Mouse (Mus musculus) embryonic facial prominence, embryonic 15.5 days (tissue): ENCODE data around the gene Maml3. TPM values are rescaled to one million over a fixed set of nuclear protein-coding genes. Genes with fewer than 3 reads are reported as not detected.

Source experiments
- ATAC-seq: fragments of 200-750 bp; cut with Nextera tagmentation; 2 replicates; pipeline ENCODE4 v1.8.0; 2017; ENCODE audit warnings: low read depth, moderate TSS enrichment; ENCODE audit not compliant: insufficient number of reproducible peaks, low FRiP score, low TSS enrichment
- H3K27ac ChIP-seq: fragments of 300-500 bp; sonication (generic); replicated peaks from 2 replicates; pipeline ENCODE4 v1.5.1; 2015; ENCODE audit warnings: mild to moderate bottlenecking, inconsistent platforms
- H3K27me3 ChIP-seq: fragments of 300-500 bp; sonication (generic); 2 replicates; pipeline ENCODE4 v1.6.1; 2015; ENCODE audit warnings: inconsistent platforms
- H3K36me3 ChIP-seq: fragments of 300-500 bp; sonication (generic); 2 replicates; pipeline ENCODE4 v1.6.1; 2015; ENCODE audit warnings: mild to moderate bottlenecking, inconsistent platforms
- H3K4me1 ChIP-seq: fragments of 300-500 bp; sonication (generic); 2 replicates; pipeline ENCODE4 v1.6.1; 2015; ENCODE audit warnings: inconsistent platforms
- H3K4me2 ChIP-seq: fragments of 300-500 bp; sonication (generic); replicated peaks from 2 replicates; pipeline ENCODE4 v1.6.1; 2015; ENCODE audit warnings: mild to moderate bottlenecking, inconsistent platforms
- H3K4me3 ChIP-seq: fragments of 300-500 bp; sonication (generic); replicated peaks from 2 replicates; pipeline ENCODE4 v1.5.1; 2015; ENCODE audit warnings: mild to moderate bottlenecking, inconsistent platforms
- H3K9ac ChIP-seq: fragments of 300-500 bp; sonication (generic); 2 replicates; pipeline ENCODE4 v1.6.1; 2015; ENCODE audit warnings: inconsistent platforms
- H3K9me3 ChIP-seq: fragments of 300-500 bp; sonication (generic); replicated peaks from 2 replicates; pipeline ENCODE4 v1.6.1; 2016; ENCODE audit warnings: inconsistent platforms
- WGBS: fragments of 180-500 bp; shearing (Covaris S2); methylation state at CpG from one replicate; pipeline ENCODE4 v1.1.7; 2015; 5-methylcytosine and 5-hydroxymethylcytosine counted together
- polyA plus RNA-seq: library from polyadenylated mRNA; unstranded; fragments of >200 nt; fragmentation: Nextera tagmentation; extraction: Ambion mirVana; gene quantifications from 2 replicates; pipeline ENCODE4 v1.2.1, GENCODE M21; 2015

Gene Maml3
- polyA plus RNA-seq, 1 experiment from 2014 or later: 6.5 TPM

GRCm38 (mm10) chr3:51842140-51842539 is 262.7 kb downstream of the Maml3 start:
- ATAC-seq: 0 out of 2 replicates have a peak, but pooled peaks have one; percentile 63
- WGBS: 63% methylated on average over 12 of the region's 12 CpGs

DNA sequence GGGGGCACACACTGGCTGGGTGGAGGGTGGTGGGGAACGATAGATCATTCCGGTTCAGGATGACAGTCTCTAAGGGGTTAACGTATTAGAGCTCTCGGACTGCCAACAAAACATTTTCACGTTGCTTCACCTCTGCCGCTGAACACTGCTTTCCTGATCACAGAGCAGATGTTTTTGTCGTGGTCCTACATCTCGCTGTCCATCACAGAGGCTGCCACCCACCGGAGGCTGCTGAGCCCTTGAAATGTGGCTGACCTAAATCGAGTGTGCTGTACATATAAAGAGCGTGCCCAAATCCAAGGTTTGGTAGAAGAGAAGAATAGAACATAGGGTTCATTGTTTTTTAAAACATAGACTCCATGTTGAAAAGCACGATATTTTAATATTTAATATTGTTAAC is 263.3 kb downstream of the Maml3 start:
- Histone ChIP-seq H3K4me3 (no peak overlapping the region), H3K9ac (no peak overlapping the region), H3K36me3 (no peaks in the 10 kb centered on the region), H3K9me3 (no peaks in the 10 kb centered on the region), H3K4me1 (peaks cover 8% of the 10 kb centered on the region; the same call in 1 of the 2 replicates), H3K27ac (no peak overlapping the region), H3K4me2 (no peak overlapping the region), H3K27me3 (no peaks in the 10 kb centered on the region)
- WGBS: 55% methylated on average over 12 of the region's 12 CpGs
- ATAC-seq: no peak

More at GRCm38 (mm10) chr3:51842140-51842539, 262.7 kb downstream of the Maml3 start:
- Histone ChIP-seq H3K27ac (no peak overlapping the region), H3K27me3 (no peaks in the 10 kb centered on the region), H3K4me3 (no peak overlapping the region), H3K4me1 (peaks cover 8% of the 10 kb centered on the region; the same call in 1 of the 2 replicates), H3K9me3 (no peaks in the 10 kb centered on the region), H3K36me3 (no peaks in the 10 kb centered on the region), H3K4me2 (no peak overlapping the region), H3K9ac (no peak overlapping the region)

GRCm38 (mm10) chr3:51841177-51841576 is 263.7 kb downstream of the Maml3 start:
- H3K9ac ChIP-seq: no peak overlapping the region

DNA sequence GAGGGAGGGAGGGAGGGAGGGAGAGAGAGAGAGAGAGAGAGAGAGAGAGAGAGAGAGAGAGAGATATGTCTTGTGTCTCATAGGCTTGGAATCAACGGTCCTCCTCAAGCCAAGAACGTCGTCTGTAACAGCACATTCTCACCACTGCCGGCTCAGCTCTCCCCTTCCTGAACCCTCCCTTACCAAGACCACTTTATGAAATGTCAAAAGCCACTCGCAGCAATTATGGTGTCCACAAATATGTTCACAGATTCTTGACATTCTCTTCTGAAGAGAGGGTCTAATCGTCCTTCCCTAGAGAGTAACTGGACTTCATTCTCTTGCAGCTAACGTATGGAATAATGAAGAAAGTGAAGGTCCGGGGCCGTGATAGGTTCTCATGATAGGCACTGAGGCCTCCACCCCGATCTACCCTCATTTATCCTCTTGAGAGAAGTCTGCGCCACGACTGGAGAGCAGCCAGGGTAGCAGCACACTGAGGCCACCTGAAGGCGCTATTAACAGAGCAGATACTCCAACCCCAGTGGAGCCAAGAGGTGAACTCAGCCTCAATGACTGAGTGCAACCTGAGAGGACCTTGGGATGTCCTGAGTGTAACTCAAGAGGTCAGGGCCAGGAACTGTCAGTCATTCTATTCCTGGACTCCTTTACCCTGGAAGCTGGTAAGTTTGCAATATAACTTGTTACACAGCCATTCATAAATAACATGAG is 264.6 kb downstream of the Maml3 start:
- H3K27me3 ChIP-seq: no peaks in the 10 kb centered on the region

More at GRCm38 (mm10) chr3:51841177-51841576, 263.7 kb downstream of the Maml3 start:
- no peak overlapping the region for H3K27ac ChIP-seq
- H3K4me3 ChIP-seq: no peak overlapping the region
- no peaks in the 10 kb centered on the region for H3K36me3 ChIP-seq
- H3K27me3 ChIP-seq: no peaks in the 10 kb centered on the region
- H3K4me2 ChIP-seq: no peak overlapping the region
- peaks cover 8% of the 10 kb centered on the region; the same call in 1 of the 2 replicates for H3K4me1 ChIP-seq
- WGBS: 81% methylated on average over 6 of the region's 6 CpGs
- no peaks in the 10 kb centered on the region for H3K9me3 ChIP-seq
- ATAC-seq: 0 out of 2 replicates have a peak, but pooled peaks have one; percentile 29

GRCm38 (mm10) chr3:51839353-51839715 is 265.5 kb downstream of the Maml3 start:
- Histone ChIP-seq H3K4me1 (peaks cover 8% of the 10 kb centered on the region; the same call in 1 of the 2 replicates), H3K9ac (no peak overlapping the region), H3K36me3 (no peaks in the 10 kb centered on the region), H3K9me3 (no peaks in the 10 kb centered on the region), H3K4me3 (no peak overlapping the region), H3K27me3 (no peaks in the 10 kb centered on the region), H3K27ac (no peak overlapping the region), H3K4me2 (no peak overlapping the region)
- no peak for ATAC-seq
- WGBS: 62% methylated on average over 5 of the region's 5 CpGs

More for the DNA sequence above, 264.6 kb downstream of the Maml3 start:
- WGBS: 83% methylated on average over 13 of the region's 13 CpGs
- Histone ChIP-seq H3K27ac (no peak overlapping the region), H3K4me1 (peaks cover 8% of the 10 kb centered on the region; the same call in 1 of the 2 replicates), H3K9me3 (no peaks in the 10 kb centered on the region), H3K36me3 (no peaks in the 10 kb centered on the region), H3K9ac (no peak overlapping the region), H3K4me2 (no peak overlapping the region), H3K4me3 (no peak overlapping the region)
- no peak for ATAC-seq

DNA sequence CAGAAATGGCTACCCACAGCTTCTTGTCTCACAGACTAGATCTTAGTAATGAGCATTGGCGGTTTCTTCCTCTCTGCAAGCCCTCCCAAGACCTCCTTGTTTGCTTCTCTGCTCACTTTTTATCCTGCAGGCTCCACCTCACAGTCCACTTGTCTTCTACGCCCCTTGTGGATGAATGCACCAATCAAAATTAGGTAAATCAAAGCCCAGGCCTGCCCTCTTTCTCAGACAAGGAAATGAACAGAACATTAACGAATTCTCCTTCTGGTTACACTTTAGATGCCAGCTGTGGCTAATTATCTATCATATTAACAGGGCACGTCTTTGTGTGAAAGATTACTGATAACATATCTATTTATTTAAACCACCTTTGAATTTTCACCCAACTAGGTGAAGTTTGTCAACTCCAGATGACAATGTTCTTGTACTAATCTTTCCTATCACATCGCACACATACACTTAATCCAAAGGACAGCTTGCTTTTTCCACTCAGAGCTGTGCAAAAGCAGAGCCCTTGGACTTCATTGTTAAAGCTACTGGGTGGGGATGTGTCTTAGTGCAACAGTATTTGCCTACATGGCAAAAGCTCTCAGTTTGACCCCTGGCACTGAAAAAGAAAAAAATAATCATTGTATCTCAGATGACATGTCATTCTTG is 266.1 kb downstream of the Maml3 start:
- no peak overlapping the region for H3K4me2 ChIP-seq
- no peaks in the 10 kb centered on the region for H3K27me3 ChIP-seq
- H3K27ac ChIP-seq: no peak overlapping the region
- no peak for ATAC-seq
- H3K4me1 ChIP-seq: peaks cover 8% of the 10 kb centered on the region; the same call in 1 of the 2 replicates
- no peak overlapping the region for H3K9ac ChIP-seq
- H3K4me3 ChIP-seq: no peak overlapping the region
- no peaks in the 10 kb centered on the region for H3K9me3 ChIP-seq
- H3K36me3 ChIP-seq: no peaks in the 10 kb centered on the region
- 64% methylated on average over 5 of the region's 5 CpGs for WGBS

GRCm38 (mm10) chr3:51832985-51833384 is 271.9 kb downstream of the Maml3 start:
- H3K4me3 ChIP-seq: no peak overlapping the region
- WGBS: 62% methylated on average over 15 of the region's 15 CpGs
- no peaks in the 10 kb centered on the region for H3K36me3 ChIP-seq
- no peak overlapping the region for H3K27ac ChIP-seq
- H3K4me2 ChIP-seq: no peak overlapping the region
- no peak for ATAC-seq
- no peak overlapping the region for H3K9ac ChIP-seq
- H3K27me3 ChIP-seq: no peaks in the 10 kb centered on the region
- H3K9me3 ChIP-seq: no peaks in the 10 kb centered on the region
- H3K4me1 ChIP-seq: no peaks in the 10 kb centered on the region

DNA sequence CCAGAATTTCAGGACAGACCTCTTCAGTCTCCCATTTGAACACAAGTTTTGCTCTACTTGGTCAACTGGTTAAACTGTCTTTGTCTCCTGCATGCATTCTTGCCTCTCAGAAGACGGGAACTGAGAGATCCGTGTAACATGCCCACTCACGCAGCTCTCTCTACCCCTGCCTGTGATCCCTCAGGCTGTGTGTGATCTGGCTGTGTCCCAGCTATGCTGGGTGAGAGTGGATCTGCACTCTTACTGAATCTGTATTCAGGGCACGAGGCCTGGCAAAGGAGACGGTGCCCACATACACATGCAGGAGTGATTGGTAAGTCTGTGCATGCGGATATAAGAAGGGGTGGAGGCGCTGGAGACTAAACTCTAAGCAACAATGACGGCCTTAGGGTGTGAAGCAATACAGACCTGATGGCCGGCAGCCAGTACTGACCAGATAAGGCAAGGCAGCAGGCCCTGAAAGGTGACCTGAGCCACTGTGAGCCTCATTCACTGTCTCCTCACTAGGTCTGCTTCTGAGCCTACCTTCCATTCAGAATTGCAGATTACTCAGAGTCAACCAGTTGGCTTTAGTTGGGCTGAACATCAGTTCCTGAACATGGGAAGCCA is 274.0 kb downstream of the Maml3 start:
- Histone ChIP-seq H3K4me3 (no peak overlapping the region), H3K9me3 (no peaks in the 10 kb centered on the region), H3K4me1 (no peaks in the 10 kb centered on the region), H3K27me3 (no peaks in the 10 kb centered on the region), H3K4me2 (no peak overlapping the region), H3K9ac (no peak overlapping the region), H3K27ac (no peak overlapping the region), H3K36me3 (no peaks in the 10 kb centered on the region)
- ATAC-seq: no peak
- WGBS: 75% methylated on average over 9 of the region's 9 CpGs

DNA sequence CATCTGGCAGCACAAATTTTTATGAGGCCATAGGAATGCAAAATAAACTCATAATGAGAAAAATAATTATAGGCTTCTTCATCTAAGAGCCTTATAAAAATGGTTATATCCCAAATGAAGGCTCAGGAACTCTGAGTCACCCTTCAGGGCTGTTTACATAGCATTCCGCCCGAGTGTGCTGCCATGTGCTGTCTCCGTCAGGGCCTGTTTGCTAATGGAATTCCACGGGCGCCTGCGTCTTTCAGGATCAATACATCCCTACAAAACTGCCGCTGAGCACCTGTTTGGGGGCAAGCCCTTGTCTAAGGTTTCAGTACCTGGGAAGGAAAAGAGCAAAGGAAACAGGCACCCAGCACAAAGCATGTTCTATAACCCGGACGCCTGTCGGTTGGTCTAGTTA is 279.3 kb downstream of the Maml3 start:
- H3K4me3 ChIP-seq: no peak overlapping the region
- H3K9ac ChIP-seq: no peak overlapping the region
- H3K4me1 ChIP-seq: no peaks in the 10 kb centered on the region
- H3K27me3 ChIP-seq: no peaks in the 10 kb centered on the region
- 55% methylated on average over 10 of the region's 10 CpGs for WGBS
- H3K36me3 ChIP-seq: no peaks in the 10 kb centered on the region
- no peak overlapping the region for H3K27ac ChIP-seq
- no peak overlapping the region for H3K4me2 ChIP-seq
- no peak for ATAC-seq
- no peaks in the 10 kb centered on the region for H3K9me3 ChIP-seq

DNA sequence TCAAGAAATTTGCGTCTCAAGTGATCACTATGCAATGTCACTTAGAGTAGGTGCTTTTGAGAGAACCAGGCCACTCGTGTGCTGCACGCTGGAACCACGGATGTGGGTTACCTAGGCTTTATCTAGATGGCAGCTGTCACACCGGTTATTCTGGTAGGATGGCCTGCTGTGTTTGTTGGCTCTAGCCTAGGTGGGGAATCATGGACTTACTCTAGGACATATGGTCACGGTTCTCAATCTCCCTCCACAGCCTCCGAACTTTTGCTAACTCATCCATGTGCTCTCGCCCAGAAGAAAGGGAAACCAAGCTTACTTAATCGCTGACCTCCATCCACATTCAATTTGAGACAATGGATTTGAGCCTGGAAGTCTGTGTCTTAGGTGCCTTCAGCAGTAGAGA is 280.4 kb downstream of the Maml3 start:
- Histone ChIP-seq H3K27ac (no peak overlapping the region), H3K9ac (no peak overlapping the region), H3K4me2 (no peak overlapping the region), H3K4me3 (no peak overlapping the region), H3K36me3 (no peaks in the 10 kb centered on the region), H3K27me3 (no peaks in the 10 kb centered on the region), H3K4me1 (no peaks in the 10 kb centered on the region), H3K9me3 (no peaks in the 10 kb centered on the region)
- 86% methylated on average over 9 of the region's 9 CpGs for WGBS
- ATAC-seq: no peak

- H3K27ac ChIP-seq: no peak overlapping the region
- H3K4me2 ChIP-seq: no peak overlapping the region
- H3K27me3 ChIP-seq: no peaks in the 10 kb centered on the region
- H3K4me1 ChIP-seq: no peaks in the 10 kb centered on the region
- H3K36me3 ChIP-seq: no peaks in the 10 kb centered on the region
- 87% methylated on average over 10 of the region's 10 CpGs for WGBS
- ATAC-seq: no peak
- no peak overlapping the region for H3K4me3 ChIP-seq
- no peak overlapping the region for H3K9ac ChIP-seq
- H3K9me3 ChIP-seq: no peaks in the 10 kb centered on the region
Observed at GRCm38 (mm10) chr3:51821551-51821950, 283.3 kb downstream of the Maml3 start.
